Mouse (Mus musculus) ES-Bruce4 (cell line): ENCODE results near the gene Ipcef1. TPM values are rescaled to one million over a fixed set of nuclear protein-coding genes. Genes with fewer than 3 reads are reported as not detected.

Source experiments
- H3K27ac ChIP-seq: 2 replicates; pipeline ENCODE4 v1.5.1; 2012; ENCODE audit warnings: low read length, inconsistent platforms; ENCODE audit not compliant: insufficient read depth
- H3K27me3 ChIP-seq: 2 replicates; pipeline ENCODE4 v1.6.1; 2012; ENCODE audit warnings: mild to moderate bottlenecking, low read length, inconsistent platforms; ENCODE audit not compliant: control insufficient read depth, poor library complexity, insufficient read depth, severe bottlenecking
- H3K36me3 ChIP-seq: 2 replicates; pipeline ENCODE4 v1.6.1; 2012; ENCODE audit warnings: inconsistent platforms, mild to moderate bottlenecking, low read length, moderate library complexity; ENCODE audit not compliant: control insufficient read depth, poor library complexity, insufficient read depth, severe bottlenecking
- H3K4me1 ChIP-seq: one replicate; pipeline ENCODE4 v1.8.1; 2011; ENCODE audit warnings: low read length; ENCODE audit not compliant: control insufficient read depth, insufficient read depth
- H3K4me3 ChIP-seq: 2 replicates; pipeline ENCODE4 v1.5.1; 2011; ENCODE audit warnings: low read depth, mild to moderate bottlenecking, low read length
- H3K9ac ChIP-seq: 2 replicates; pipeline ENCODE4 v1.6.1; 2012; ENCODE audit warnings: low read depth, mild to moderate bottlenecking, inconsistent platforms; ENCODE audit not compliant: poor library complexity, severe bottlenecking
- H3K9me3 ChIP-seq: replicated peaks from 2 replicates; pipeline ENCODE4 v1.6.1; 2012; ENCODE audit warnings: mild to moderate bottlenecking, low read length, inconsistent platforms; ENCODE audit not compliant: control insufficient read depth, poor library complexity, insufficient read depth, severe bottlenecking
- CTCF ChIP-seq: IDR thresholded peaks from one replicate; pipeline ENCODE4 v1.8.1; 2011; ENCODE audit warnings: low read depth, low read length
- EP300 ChIP-seq: IDR thresholded peaks from 2 replicates; pipeline ENCODE4 v1.6.1; 2011; ENCODE audit warnings: low read depth, low read length; ENCODE audit not compliant: insufficient read depth
- POLR2A ChIP-seq: IDR thresholded peaks from one replicate; pipeline ENCODE4 v1.8.1; 2011; ENCODE audit warnings: low read length; ENCODE audit not compliant: insufficient read depth
- polyA plus RNA-seq: library from polyadenylated mRNA; stranded (reverse); fragments of >200 nt; gene quantifications from 2 replicates; pipeline ENCODE4 v1.2.4, GENCODE M21; 2011; ENCODE audit warnings: low read depth; ENCODE audit not compliant: missing spikeins, insufficient read depth, insufficient read length

Gene Ipcef1
- polyA plus RNA-seq, 1 experiment: not detected

GRCm38 (mm10) chr10:6927600-6928223 is 124.6 kb downstream of the Ipcef1 start:
- Histone ChIP-seq H3K9ac (no peak overlapping the region), H3K36me3 (no peaks in the 10 kb centered on the region), H3K4me1 (no peaks in the 10 kb centered on the region), H3K27ac (no peak overlapping the region), H3K9me3 (no peaks in the 10 kb centered on the region), H3K27me3 (no peaks in the 10 kb centered on the region), H3K4me3 (no peak overlapping the region)
- TF ChIP-seq POLR2A: no peak
- TF ChIP-seq CTCF: no peak
- no peak for TF ChIP-seq EP300

GRCm38 (mm10) chr10:6926724-6927123 is 125.6 kb downstream of the Ipcef1 start:
- Histone ChIP-seq H3K9me3 (no peaks in the 10 kb centered on the region), H3K27me3 (no peaks in the 10 kb centered on the region)
- no peak for TF ChIP-seq POLR2A
- no peak for TF ChIP-seq EP300
- no peak for TF ChIP-seq CTCF

DNA sequence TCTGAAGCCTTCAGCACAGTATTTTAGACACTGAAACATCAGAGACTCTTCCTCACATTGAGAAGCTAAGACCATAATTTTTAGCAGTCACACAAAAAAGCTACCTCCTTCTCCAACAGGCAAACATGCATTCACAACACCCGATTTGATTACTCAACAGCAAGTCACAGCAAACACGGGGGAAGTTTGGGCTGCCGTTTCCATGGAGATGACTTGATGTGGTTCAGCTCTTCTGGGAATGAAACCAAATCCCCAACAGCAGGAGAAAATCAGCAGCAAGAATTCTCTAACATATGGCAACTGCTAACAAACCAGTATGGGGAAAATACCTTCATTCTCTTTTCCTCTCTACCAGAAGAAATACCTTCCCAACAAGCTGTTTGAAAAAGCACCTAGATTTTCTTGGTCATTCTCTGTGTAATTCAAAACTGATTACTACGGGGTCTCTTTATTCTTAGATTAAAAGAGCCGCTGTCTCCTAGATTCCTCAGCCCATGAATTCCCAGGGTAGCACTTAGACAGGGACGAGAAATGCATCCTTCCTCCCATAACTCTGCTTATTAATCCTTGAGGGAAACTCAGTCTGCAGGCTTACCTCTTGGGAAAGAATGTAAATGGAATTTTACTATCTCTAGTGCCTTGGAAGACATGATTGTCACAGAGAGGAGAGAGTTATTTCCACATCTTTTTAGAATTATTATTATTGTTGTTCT is 135.6 kb downstream of the Ipcef1 start:
- H3K27ac ChIP-seq: no peak overlapping the region

More at GRCm38 (mm10) chr10:6926724-6927123, 125.6 kb downstream of the Ipcef1 start:
- Histone ChIP-seq H3K27ac (no peak overlapping the region), H3K36me3 (no peaks in the 10 kb centered on the region), H3K9ac (no peak overlapping the region), H3K4me1 (no peaks in the 10 kb centered on the region), H3K4me3 (no peak overlapping the region)

DNA sequence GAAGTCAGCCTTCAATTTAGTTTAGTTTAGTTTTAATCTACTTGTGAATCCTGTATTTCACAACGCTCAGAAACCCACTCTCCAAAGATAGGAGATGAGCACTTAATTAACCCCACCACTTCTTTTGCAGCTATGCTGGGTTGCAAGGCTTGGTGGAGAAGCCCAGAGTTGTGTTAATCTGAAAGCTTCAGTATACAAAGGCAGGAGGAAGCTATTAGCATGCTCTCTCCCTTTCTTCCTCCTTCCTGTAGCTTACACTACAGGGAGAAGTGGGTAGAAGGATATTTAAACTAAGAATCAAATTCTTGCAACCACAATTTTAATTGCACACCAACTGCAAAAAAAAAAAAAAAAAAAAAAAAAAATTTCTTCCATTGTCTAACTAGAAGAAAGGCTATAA is 136.3 kb downstream of the Ipcef1 start:
- Histone ChIP-seq H3K27ac (no peak overlapping the region), H3K36me3 (no peaks in the 10 kb centered on the region), H3K27me3 (no peaks in the 10 kb centered on the region), H3K4me3 (no peak overlapping the region), H3K9me3 (no peaks in the 10 kb centered on the region), H3K4me1 (no peaks in the 10 kb centered on the region), H3K9ac (no peak overlapping the region)
- TF ChIP-seq POLR2A: no peak
- TF ChIP-seq EP300: no peak
- no peak for TF ChIP-seq CTCF

More for the DNA sequence above, 135.6 kb downstream of the Ipcef1 start:
- no peaks in the 10 kb centered on the region for H3K27me3 ChIP-seq
- H3K9ac ChIP-seq: no peak overlapping the region
- H3K4me3 ChIP-seq: no peak overlapping the region
- TF ChIP-seq POLR2A (no peak), EP300 (no peak), CTCF (no peak)
- no peaks in the 10 kb centered on the region for H3K36me3 ChIP-seq
- no peaks in the 10 kb centered on the region for H3K4me1 ChIP-seq
- no peaks in the 10 kb centered on the region for H3K9me3 ChIP-seq

DNA sequence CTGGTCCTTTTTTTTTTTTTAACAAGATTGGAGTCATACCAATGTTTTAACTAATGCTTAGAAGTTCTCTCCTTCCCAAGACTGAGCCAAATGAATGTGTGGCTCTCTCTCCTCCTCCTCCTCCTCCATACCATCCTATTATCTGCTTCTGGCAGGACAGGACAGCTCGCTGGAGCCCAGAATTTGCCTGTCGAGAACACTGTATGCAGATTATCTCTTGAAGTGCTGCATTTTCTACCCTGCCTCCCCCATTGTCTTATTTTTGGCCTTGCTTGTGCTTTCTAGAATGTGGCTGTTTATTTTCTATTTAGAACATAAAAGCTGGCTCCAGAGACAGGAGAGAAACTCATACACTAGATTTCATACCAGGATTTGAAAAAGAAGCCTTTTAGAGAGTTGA is 142.5 kb downstream of the Ipcef1 start:
- Histone ChIP-seq H3K36me3 (no peaks in the 10 kb centered on the region), H3K27ac (no peak overlapping the region), H3K9ac (no peak overlapping the region), H3K4me3 (no peak overlapping the region), H3K27me3 (no peaks in the 10 kb centered on the region), H3K9me3 (no peaks in the 10 kb centered on the region), H3K4me1 (no peaks in the 10 kb centered on the region)
- TF ChIP-seq CTCF: no peak
- no peak for TF ChIP-seq POLR2A
- no peak for TF ChIP-seq EP300

DNA sequence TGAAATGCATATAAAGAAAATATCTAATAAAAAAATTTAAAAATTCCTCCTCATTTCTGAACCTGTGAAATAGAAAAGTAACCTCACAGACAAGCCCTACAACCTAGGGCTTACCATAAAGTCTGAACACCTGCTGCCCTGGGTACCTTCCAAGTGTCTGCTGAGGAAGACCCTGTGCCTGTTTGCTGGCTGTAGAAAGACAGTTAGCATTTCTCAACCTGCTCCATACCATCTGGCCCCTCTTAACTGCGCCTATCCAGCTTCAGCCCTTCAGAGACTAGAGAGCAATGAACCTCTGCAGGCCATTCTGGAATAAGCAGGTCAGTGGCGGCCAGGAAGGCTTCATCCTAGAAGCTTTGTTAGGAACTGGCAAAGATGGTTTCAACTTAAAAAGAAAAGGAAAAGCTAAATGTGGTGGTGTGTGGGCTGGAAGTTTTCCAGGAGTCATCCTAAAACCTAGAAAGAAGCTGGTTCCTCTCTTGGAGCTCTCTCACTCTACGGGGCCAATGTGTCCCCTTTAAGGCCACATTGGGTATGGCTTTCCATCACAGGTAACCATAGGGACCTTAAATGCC is 150.4 kb downstream of the Ipcef1 start:
- Histone ChIP-seq H3K9me3 (no peaks in the 10 kb centered on the region), H3K4me3 (no peak overlapping the region), H3K9ac (no peak overlapping the region), H3K36me3 (no peaks in the 10 kb centered on the region), H3K4me1 (no peaks in the 10 kb centered on the region), H3K27me3 (no peaks in the 10 kb centered on the region), H3K27ac (no peak overlapping the region)
- no peak for TF ChIP-seq EP300
- TF ChIP-seq CTCF: no peak
- no peak for TF ChIP-seq POLR2A
